Mouse (Mus musculus) brain, embryonic 14.5 days (tissue): ENCODE data around the gene Hist1h2bj.

Experiments used
- CTCF ChIP-seq: fragments of 200-500 bp; IDR thresholded peaks from 2 replicates; pipeline ENCODE4 v1.5.1; 2012; ENCODE audit warnings: inconsistent platforms, mild to moderate bottlenecking, moderate library complexity, borderline replicate concordance; ENCODE audit not compliant: insufficient read depth, insufficient read length; ENCODE audit errors: extremely low read depth
- POLR2A ChIP-seq: fragments of 200-500 bp; IDR thresholded peaks from 2 replicates; pipeline ENCODE4 v1.6.1; 2012; ENCODE audit warnings: mild to moderate bottlenecking, inconsistent platforms, borderline replicate concordance; ENCODE audit not compliant: poor library complexity, insufficient read depth, insufficient read length, severe bottlenecking; ENCODE audit errors: extremely low read depth

DNA sequence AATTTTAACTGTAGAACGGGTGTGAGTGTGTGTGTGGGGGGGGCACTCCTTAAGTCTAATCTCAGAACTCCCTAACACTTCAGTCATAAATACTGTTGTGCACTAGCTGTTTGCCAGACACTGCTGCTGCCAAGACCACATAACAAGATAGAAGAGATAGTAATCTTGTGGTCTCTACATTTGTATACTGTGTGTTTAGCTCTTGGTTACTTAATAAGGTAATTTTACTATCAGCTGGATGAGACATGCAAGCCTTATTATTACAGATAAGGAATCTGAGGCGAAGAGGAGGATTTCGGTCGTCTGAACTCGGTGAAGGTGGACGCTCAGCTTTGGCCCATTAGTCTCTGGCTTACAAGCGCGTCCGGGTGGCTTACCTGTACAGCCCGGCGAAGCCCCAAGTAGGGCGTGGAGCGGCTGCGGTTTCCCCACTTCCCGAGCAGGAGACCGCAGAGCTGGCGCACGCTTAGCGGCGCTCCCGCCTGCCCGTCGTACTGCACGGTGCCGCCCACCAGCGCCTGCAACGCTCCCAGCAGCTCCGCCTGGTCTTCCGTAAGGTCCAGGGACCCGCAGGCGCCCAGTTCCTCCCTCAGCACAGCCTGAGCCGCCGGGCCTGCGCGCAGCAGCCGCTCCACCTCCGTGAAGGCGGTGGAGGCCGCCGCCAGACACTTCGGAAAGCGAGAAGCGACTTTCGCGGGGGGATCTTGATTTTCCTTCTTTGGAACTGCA, 37.2 kb upstream of the Hist1h2bj start:
- TF ChIP-seq POLR2A (no peak), CTCF (no peak)
